Mouse (Mus musculus) liver, adult 2 months (tissue): Measurements from ENCODE around the gene Fndc8.

Experiments
- CTCF ChIP-seq: fragments of 200-500 bp; IDR thresholded peaks from 2 replicates; pipeline ENCODE4 v1.5.1; 2011; ENCODE audit warnings: low read depth, low read length, control low read depth
- POLR2A ChIP-seq: fragments of 200-500 bp; IDR thresholded peaks from 2 replicates; pipeline ENCODE4 v1.6.1; 2011; ENCODE audit warnings: low read length, control low read depth; ENCODE audit not compliant: insufficient read depth; ENCODE audit errors: extremely low read depth

- TF ChIP-seq CTCF: no peak
- TF ChIP-seq POLR2A: no peak
These were observed 14.1 kb upstream of the Fndc8 start for GRCm38 (mm10) chr11:82877726-82878344.
